13 mouse cellular contexts compared by ENCODE assay signal in genomic region chr8:70616645-70617044, GRCm38 (mm10). TPM values are rescaled to one million over a fixed set of nuclear protein-coding genes. Genes with fewer than 3 reads are reported as not detected.
DNase-seq lines count a peak whose midpoint lies in the region; ATAC-seq lines count a peak whose summit lies in the region.
"Had no signal": no experiment of that assay in that cellular context is flagged by ENCODE, and none has a peak within 500 bp of the region (broad histone marks: within the 10 kb centered on the region; RNA-seq: fewer than 3 reads in every experiment).

No protein-coding gene starts in this region.

- peaks cover 85% of the 10 kb centered on the region for H3K4me1 ChIP-seq in megakaryocyte, embryonic 14.5 days

- H3K9me3 ChIP-seq in megakaryocyte, embryonic 14.5 days, result no peaks in the 10 kb centered on the region
- H3K9me3 ChIP-seq: heart, embryonic 10.5 days; hindbrain, embryonic 13.5 days; midbrain, embryonic 15.5 days; neural tube, embryonic 13.5 days had no signal

- peak; percentile 13 for DNase-seq in adrenal gland, postnatal 14 days
- no peak for DNase-seq in adrenal gland, adult 18-20 months (ENCODE audit: low spot score in 2 of 2)
- peak; percentile 46 for DNase-seq in lung, postnatal 36 days
- no peak for DNase-seq in lung, postnatal 25 days (ENCODE audit: low spot score)
- DNase-seq in adipocyte (ENCODE audit: low spot score), result no peak
- no peak for DNase-seq in kidney, adult 9 months
- DNase-seq: embryo, embryonic 11 days had no signal

- H3K4me3 ChIP-seq in megakaryocyte, embryonic 14.5 days (replicated peaks), result peak overlapping the region; percentile 86
- H3K4me3 ChIP-seq: heart, embryonic 10.5 days; hindbrain, embryonic 13.5 days; midbrain, embryonic 15.5 days; neural tube, embryonic 13.5 days had no signal

- ATAC-seq in common myeloid progenitor, adult 5-6 weeks (replicated peaks; ENCODE audit: low read depth, poor library complexity, severe bottlenecking), result 0 out of 2 replicates have a peak, but pooled peaks have one; percentile 17
- ATAC-seq: midbrain, embryonic 15.5 days had no signal

- no peaks in the 10 kb centered on the region for H3K36me3 ChIP-seq in megakaryocyte, embryonic 14.5 days (replicated peaks; ENCODE audit: low read length)
- H3K36me3 ChIP-seq: heart, embryonic 10.5 days; hindbrain, embryonic 13.5 days; midbrain, embryonic 15.5 days; neural tube, embryonic 13.5 days had no signal

- H3K27me3 ChIP-seq in megakaryocyte, embryonic 14.5 days (replicated peaks), result no peaks in the 10 kb centered on the region

RNA-seq across cellular contexts. Expression of gene Lrrc25, which starts 0.7 kb away (rescaled TPM):
- total RNA-seq in adrenal gland, postnatal 14 days (2021), result 1.6 and 2.0 TPM in 2 replicates
- total RNA-seq in adrenal gland, adult 18-20 months (2021), result 1 to 10 TPM; 1.4 to 3.0 TPM
- 1.6 and 2.6 TPM in 2 replicates for total RNA-seq in common myeloid progenitor, adult 5-6 weeks (2017)
- 19.0 and 34.7 TPM in 2 replicates for polyA plus RNA-seq in megakaryocyte, embryonic 14.5 days (2012; ENCODE audit: insufficient read depth, low replicate concordance)

RNA-seq across cellular contexts. Expression of gene Ssbp4, which starts 8.0 kb away (rescaled TPM):
- total RNA-seq in adrenal gland, postnatal 14 days (2021), result 84.4 and 102 TPM in 2 replicates
- 10 to 100 TPM; 78.5 to 86.9 TPM for total RNA-seq in adrenal gland, adult 18-20 months (2021)
- 43.8 and 58.4 TPM in 2 replicates for total RNA-seq in common myeloid progenitor, adult 5-6 weeks (2017)
- polyA plus RNA-seq in megakaryocyte, embryonic 14.5 days (2012; ENCODE audit: insufficient read depth, low replicate concordance), result 1,561 and 3,509 TPM in 2 replicates

RNA-seq across cellular contexts. Expression of gene Gdf15, which starts 15.6 kb away (rescaled TPM):
- 0.79 and 1.0 TPM in 2 replicates for total RNA-seq in adrenal gland, postnatal 14 days (2021)
- 1 to 10 TPM; 2.2 to 6.4 TPM for total RNA-seq in adrenal gland, adult 18-20 months (2021)
- total RNA-seq in common myeloid progenitor, adult 5-6 weeks (2017), result 0.29 TPM in 1 of 2 replicates, not detected in the other
- 2.5 and 4.5 TPM in 2 replicates for polyA plus RNA-seq in megakaryocyte, embryonic 14.5 days (2012; ENCODE audit: insufficient read depth, low replicate concordance)
- polyA plus RNA-seq: neural tube, embryonic 13.5 days had no signal

RNA-seq across cellular contexts. Expression of gene Isyna1, which starts 22.5 kb away (rescaled TPM):
- total RNA-seq in adrenal gland, postnatal 14 days (2021), result 77.2 and 84.7 TPM in 2 replicates
- 100 to 1,000 TPM; 115 to 165 TPM for total RNA-seq in adrenal gland, adult 18-20 months (2021)
- total RNA-seq in common myeloid progenitor, adult 5-6 weeks (2017), result 35.0 and 43.9 TPM in 2 replicates
- 165 and 201 TPM in 2 replicates for polyA plus RNA-seq in megakaryocyte, embryonic 14.5 days (2012; ENCODE audit: insufficient read depth, low replicate concordance)

RNA-seq across cellular contexts. Expression of gene Pgpep1, which starts 43.5 kb away (rescaled TPM):
- total RNA-seq in adrenal gland, postnatal 14 days (2021), result 73.1 and 86.5 TPM in 2 replicates
- total RNA-seq in adrenal gland, adult 18-20 months (2021), result 100 to 1,000 TPM; 101 to 153 TPM
- total RNA-seq in common myeloid progenitor, adult 5-6 weeks (2017), result 3.2 and 3.6 TPM in 2 replicates
- polyA plus RNA-seq in megakaryocyte, embryonic 14.5 days (2012; ENCODE audit: insufficient read depth, low replicate concordance), result 10.2 and 10.5 TPM in 2 replicates

Comparison
In these comparisons a context has a peak if more than half of its experiments do, and no peak if none do; other contexts are left out.
1. DNase-seq: peak in adrenal gland, postnatal 14 days (single experiment) and lung, postnatal 36 days (single experiment); none in adrenal gland, adult 18-20 months (0 of 2), lung, postnatal 25 days (single experiment), adipocyte (single experiment) and kidney, adult 9 months (single experiment).